Mouse (Mus musculus): Measurements from ENCODE around the gene Xntrpc.

DNA sequence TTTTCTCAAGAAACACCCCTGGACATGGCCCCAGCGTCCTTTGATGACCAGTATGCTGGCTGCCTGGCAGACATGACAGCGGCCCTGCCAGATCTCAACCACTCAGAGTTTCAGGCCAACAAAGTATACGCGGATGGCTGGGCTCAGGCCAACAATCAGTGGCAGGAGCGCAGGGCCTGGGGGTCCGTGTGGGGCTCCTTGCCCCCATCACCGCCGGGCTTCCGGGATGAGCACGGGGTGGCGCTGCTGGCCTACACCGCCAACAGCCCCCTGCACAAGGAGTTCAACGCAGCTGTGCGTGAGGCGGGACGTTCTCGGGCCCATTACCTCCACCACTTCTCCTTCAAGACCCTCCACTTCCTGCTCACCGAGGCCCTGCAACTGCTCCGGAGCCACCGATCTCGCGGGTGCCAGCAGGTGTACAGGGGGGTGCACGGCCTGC is 41.2 kb downstream of the Xntrpc start:
- TF ChIP-seq CTCF (IDR thresholded peaks at IDR 0.05; ENCODE audit: low read depth), result no peak
- no peak for TF ChIP-seq EP300 (IDR thresholded peaks at IDR 0.05; ENCODE audit: low read depth)

Measured in liver, postnatal 0 days (tissue).